In genomic region chr1:176997254-176997653, GRCm38 (mm10) we compare ENCODE assay signal across 8 mouse cellular contexts.
DNase-seq lines count a peak whose midpoint lies in the region; ATAC-seq and TF ChIP-seq lines count a peak whose summit lies in the region.

No protein-coding gene starts in this region.

- no peak overlapping the region for H3K9ac ChIP-seq in midbrain, postnatal 0 days (replicated peaks; ENCODE audit: low read length, poor library complexity, severe bottlenecking)
- H3K9ac ChIP-seq in forebrain, embryonic 11.5 days (ENCODE audit: low read length) = peak overlapping the region; percentile 67; the same call in 1 of the 2 replicates
- no peak overlapping the region for H3K9ac ChIP-seq in intestine, embryonic 14.5 days (ENCODE audit: low read length)
- H3K9ac ChIP-seq in neural tube, embryonic 12.5 days = no peak overlapping the region

- no peak for ATAC-seq in midbrain, postnatal 0 days (ENCODE audit: low FRiP score)
- ATAC-seq in forebrain, embryonic 11.5 days (replicated peaks; ENCODE audit: low FRiP score) = no peak
- ATAC-seq in intestine, embryonic 14.5 days (replicated peaks; ENCODE audit: low FRiP score, low TSS enrichment, low read depth) = no peak; the same call in 1 of the 2 replicates
- ATAC-seq in neural tube, embryonic 12.5 days (ENCODE audit: low FRiP score, low read depth) = no peak

- H3K27ac ChIP-seq in midbrain, embryonic 10.5 days (replicated peaks) = peak overlapping the region; percentile 95
- H3K27ac ChIP-seq in midbrain, postnatal 0 days (ENCODE audit: low read depth, low read length) = no peak overlapping the region
- H3K27ac ChIP-seq in forebrain, embryonic 11.5 days (ENCODE audit: low read depth, low read length) = peak overlapping the region; percentile 82
- H3K27ac ChIP-seq in intestine, embryonic 14.5 days (ENCODE audit: low read depth) = no peak overlapping the region
- H3K27ac ChIP-seq in neural tube, embryonic 12.5 days = peak overlapping the region; percentile 54; the same call in 1 of the 2 replicates

- no peak overlapping the region; the same call in 1 of the 2 replicates for H3K4me2 ChIP-seq in midbrain, postnatal 0 days (ENCODE audit: low read depth, low read length, poor library complexity, severe bottlenecking)
- H3K4me2 ChIP-seq in forebrain, embryonic 11.5 days (ENCODE audit: low read depth, low read length, severe bottlenecking) = peak overlapping the region; percentile 48; the same call in 1 of the 2 replicates
- peak overlapping the region; percentile 30; the same call in 1 of the 2 replicates for H3K4me2 ChIP-seq in intestine, embryonic 14.5 days (ENCODE audit: low read length)
- peak overlapping the region; percentile 50 for H3K4me2 ChIP-seq in neural tube, embryonic 12.5 days (replicated peaks)

- H3K4me3 ChIP-seq in midbrain, embryonic 10.5 days = peak overlapping the region; percentile 52
- no peak overlapping the region for H3K4me3 ChIP-seq in midbrain, postnatal 0 days (ENCODE audit: low read depth, low read length)
- H3K4me3 ChIP-seq in forebrain, embryonic 11.5 days (ENCODE audit: low read depth, low read length) = no peak overlapping the region
- H3K4me3 ChIP-seq in intestine, embryonic 14.5 days (ENCODE audit: low read depth, low read length) = no peak overlapping the region
- no peak overlapping the region for H3K4me3 ChIP-seq in neural tube, embryonic 12.5 days

- 26% methylated on average over 6 of the region's 6 CpGs for WGBS in midbrain, embryonic 10.5 days
- 23% methylated on average over 6 of the region's 6 CpGs for WGBS in midbrain, postnatal 0 days
- 12% methylated on average over 6 of the region's 6 CpGs for WGBS in forebrain, embryonic 11.5 days
- 59% methylated on average over 6 of the region's 6 CpGs for whole genome bisulfite sequencing in intestine, embryonic 14.5 days
- WGBS in neural tube, embryonic 12.5 days = 36% methylated on average over 6 of the region's 6 CpGs

- no peak for DNase-seq in midbrain, embryonic 10.5 days (ENCODE audit: low spot score)
- no peak for DNase-seq in midbrain, postnatal 0 days (ENCODE audit: low spot score)
- no peak for DNase-seq in forebrain, embryonic 11.5 days (ENCODE audit: low spot score)
- no peak for DNase-seq in intestine, embryonic 14.5 days (ENCODE audit: low spot score)
- DNase-seq in frontal cortex, postnatal 10 days (ENCODE audit: low spot score in 2 of 2) = no peak
- DNase-seq in thymus, postnatal 14 days = no peak
- no peak for DNase-seq in ovary, adult 18-20 months (ENCODE audit: low spot score)

- no peaks in the 10 kb centered on the region for H3K36me3 ChIP-seq in midbrain, embryonic 10.5 days
- H3K36me3 ChIP-seq in midbrain, postnatal 0 days (ENCODE audit: insufficient read depth, low read length) = no peaks in the 10 kb centered on the region
- no peaks in the 10 kb centered on the region for H3K36me3 ChIP-seq in forebrain, embryonic 11.5 days (ENCODE audit: control insufficient read depth, insufficient read depth, low read length)
- H3K36me3 ChIP-seq in intestine, embryonic 14.5 days (ENCODE audit: control insufficient read depth, insufficient read depth, low read length) = no peaks in the 10 kb centered on the region
- H3K36me3 ChIP-seq in neural tube, embryonic 12.5 days = no peaks in the 10 kb centered on the region

- H3K27me3 ChIP-seq in midbrain, embryonic 10.5 days (ENCODE audit: low read depth, poor library complexity, severe bottlenecking) = no peaks in the 10 kb centered on the region
- no peaks in the 10 kb centered on the region for H3K27me3 ChIP-seq in midbrain, postnatal 0 days (ENCODE audit: insufficient read depth, low read length)
- no peaks in the 10 kb centered on the region for H3K27me3 ChIP-seq in forebrain, embryonic 11.5 days (ENCODE audit: control insufficient read depth, insufficient read depth, low read length)
- H3K27me3 ChIP-seq in intestine, embryonic 14.5 days (replicated peaks; ENCODE audit: control insufficient read depth, insufficient read depth, low read length) = no peaks in the 10 kb centered on the region
- H3K27me3 ChIP-seq in neural tube, embryonic 12.5 days (replicated peaks) = no peaks in the 10 kb centered on the region

- H3K9me3 ChIP-seq in midbrain, embryonic 10.5 days (replicated peaks) = no peaks in the 10 kb centered on the region
- no peaks in the 10 kb centered on the region for H3K9me3 ChIP-seq in midbrain, postnatal 0 days (ENCODE audit: low read length)
- H3K9me3 ChIP-seq in forebrain, embryonic 11.5 days (ENCODE audit: control insufficient read depth, low read length) = no peaks in the 10 kb centered on the region
- no peaks in the 10 kb centered on the region for H3K9me3 ChIP-seq in intestine, embryonic 14.5 days (ENCODE audit: control insufficient read depth, low read length)
- no peaks in the 10 kb centered on the region for H3K9me3 ChIP-seq in neural tube, embryonic 12.5 days

- H3K4me1 ChIP-seq in midbrain, embryonic 10.5 days = peaks cover 97% of the 10 kb centered on the region
- H3K4me1 ChIP-seq in midbrain, postnatal 0 days (ENCODE audit: insufficient read depth, low read length) = peaks cover 20% of the 10 kb centered on the region
- peaks cover 49% of the 10 kb centered on the region for H3K4me1 ChIP-seq in forebrain, embryonic 11.5 days (replicated peaks; ENCODE audit: control insufficient read depth, insufficient read depth, low read length)
- H3K4me1 ChIP-seq in intestine, embryonic 14.5 days (replicated peaks; ENCODE audit: control insufficient read depth, insufficient read depth, low read length) = peaks cover 16% of the 10 kb centered on the region
- H3K4me1 ChIP-seq in neural tube, embryonic 12.5 days = peaks cover 78% of the 10 kb centered on the region

- TF ChIP-seq CTCF in midbrain, postnatal 0 days (IDR thresholded peaks at IDR 0.05) = no peak

Comparison
In these comparisons a context has a peak if more than half of its experiments do, and no peak if none do; other contexts are left out.
1. H3K27ac ChIP-seq: peak in midbrain, embryonic 10.5 days (single experiment), forebrain, embryonic 11.5 days (single experiment) and neural tube, embryonic 12.5 days (single experiment); none in midbrain, postnatal 0 days (single experiment) and intestine, embryonic 14.5 days (single experiment).